Mouse (Mus musculus) CH12F3 (cell line): ENCODE data around the gene Dennd6b.

Experiments used
- in situ Hi-C: fragments of 300-500 bp; cut with MboI; formaldehyde crosslinking; loops from 2 replicates; pipeline ENCODE4 v1.14.3; 2020; ENCODE audit warnings: low sequenced_read_pairs

Gene Dennd6b

GRCm38 (mm10) chr15:89182328-89182741, 14.0 kb downstream of the Dennd6b start:
- in situ Hi-C loops = no loop called here

- in situ Hi-C loops = no loop called here
Observed at GRCm38 (mm10) chr15:89181561-89182270, 14.6 kb downstream of the Dennd6b start.

GRCm38 (mm10) chr15:89180571-89181229, 15.6 kb downstream of the Dennd6b start, which contains the start of gene Plxnb2:
Plxnb2 (minus strand) TSS chr15:89180788.
- in situ Hi-C loops = no loop called here

- in situ Hi-C loops = no loop called here
Observed at GRCm38 (mm10) chr15:89180081-89180541, 16.2 kb downstream of the Dennd6b start.

GRCm38 (mm10) chr15:89179630-89179964, 16.7 kb downstream of the Dennd6b start:
- in situ Hi-C loops = no loop called here

GRCm38 (mm10) chr15:89178954-89179629, 17.2 kb downstream of the Dennd6b start:
- in situ Hi-C loops = no loop called here

GRCm38 (mm10) chr15:89178260-89178860, 17.9 kb downstream of the Dennd6b start:
- in situ Hi-C loops = no loop called here

- in situ Hi-C loops = no loop called here
Observed at GRCm38 (mm10) chr15:89177576-89178259, 18.6 kb downstream of the Dennd6b start.

GRCm38 (mm10) chr15:89177121-89177520, 19.2 kb downstream of the Dennd6b start:
- in situ Hi-C loops = no loop called here

GRCm38 (mm10) chr15:89175411-89176155, 20.7 kb downstream of the Dennd6b start:
- in situ Hi-C loops = no loop called here

- in situ Hi-C loops = no loop called here
Observed at GRCm38 (mm10) chr15:89174889-89175339, 21.4 kb downstream of the Dennd6b start.

GRCm38 (mm10) chr15:89173906-89174214, 22.4 kb downstream of the Dennd6b start:
- in situ Hi-C loops = no loop called here

GRCm38 (mm10) chr15:89173024-89173905, 23.0 kb downstream of the Dennd6b start:
- in situ Hi-C loops = no loop called here

- in situ Hi-C loops = no loop called here
Observed at GRCm38 (mm10) chr15:89172276-89172935, 23.9 kb downstream of the Dennd6b start.

- in situ Hi-C loops = no loop called here
Observed at GRCm38 (mm10) chr15:89171526-89172051, 24.7 kb downstream of the Dennd6b start.

GRCm38 (mm10) chr15:89170102-89170501, 26.2 kb downstream of the Dennd6b start:
- in situ Hi-C loops = no loop called here

- in situ Hi-C loops = no loop called here
Observed at GRCm38 (mm10) chr15:89169431-89169830, 26.9 kb downstream of the Dennd6b start.

GRCm38 (mm10) chr15:89168922-89169321, 27.4 kb downstream of the Dennd6b start:
- in situ Hi-C loops = no loop called here
